ENCODE assay signal across 9 mouse cellular contexts in the genomic region with DNA sequence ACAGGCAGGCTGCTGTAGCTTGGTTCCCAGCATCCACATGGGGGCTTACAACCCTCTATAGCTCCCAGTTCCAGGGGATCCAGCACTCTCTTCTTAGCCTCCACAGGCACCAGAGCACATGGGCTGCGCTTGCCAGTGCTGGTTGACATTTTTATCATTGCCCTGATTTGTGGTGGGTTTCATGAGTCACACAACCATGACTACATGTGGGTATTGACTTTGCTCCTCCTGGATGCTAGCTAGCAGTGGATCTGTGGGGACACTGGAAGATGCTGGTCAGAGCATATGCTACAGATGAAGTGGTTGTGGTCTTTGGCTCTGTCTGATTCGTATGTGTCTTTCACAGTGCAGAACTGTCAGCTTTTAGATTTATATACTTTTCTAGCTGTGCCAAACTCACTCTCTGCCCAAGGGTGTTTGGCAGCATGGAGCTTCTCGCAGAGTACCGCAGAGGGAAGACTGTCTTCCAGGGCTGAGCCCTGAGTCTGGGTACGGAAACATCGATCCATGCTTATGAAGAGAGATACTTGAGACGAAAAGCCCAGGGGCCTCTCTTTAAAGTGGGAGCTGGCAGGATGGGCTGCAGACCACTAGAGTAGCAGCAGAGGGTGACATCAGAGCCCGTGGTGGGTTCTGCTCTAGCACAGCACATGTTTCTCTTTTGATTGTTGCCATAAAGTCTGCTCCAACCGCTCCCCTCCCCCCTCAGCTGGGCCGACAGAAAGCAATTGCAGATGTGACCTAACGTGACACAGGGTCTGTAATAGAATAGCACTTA.
DNase-seq lines count a peak whose midpoint lies in the region; ATAC-seq and TF ChIP-seq lines count a peak whose summit lies in the region.
"Had no signal": no experiment of that assay in that cellular context is flagged by ENCODE, and none has a peak within 500 bp of the region (broad histone marks: within the 10 kb centered on the region; RNA-seq: fewer than 3 reads in every experiment).

No protein-coding gene starts in this region.

- no peak overlapping the region for H3ac ChIP-seq in C2C12 (ENCODE audit: control insufficient read depth, insufficient read length, low read depth)

- H3K9ac ChIP-seq in heart, embryonic 14.5 days (ENCODE audit: low read length) = peak overlapping the region; percentile 17; the same call in 1 of the 2 replicates
- no peak overlapping the region; the same call in 1 of the 2 replicates for H3K9ac ChIP-seq in limb, embryonic 11.5 days (ENCODE audit: low read length)
- H3K9ac ChIP-seq in liver, postnatal 0 days (replicated peaks) = no peak overlapping the region
- H3K9ac ChIP-seq: liver, embryonic 14.5 days had no signal

- DNase-seq in heart, postnatal 10 days = no peak
- DNase-seq in adrenal gland, postnatal 25 days = peak; percentile 48
- peak; percentile 89 for DNase-seq in limb, embryonic 11.5 days (ENCODE audit: low spot score)
- no peak for DNase-seq in liver, postnatal 0 days
- DNase-seq in kidney, postnatal 14 days = no peak
- DNase-seq: heart, postnatal 36 days had no signal

- H3K4me1 ChIP-seq in heart, embryonic 14.5 days (ENCODE audit: control insufficient read depth in 2 of 2, insufficient read depth in 2 of 2, low read length in 2 of 2) = peaks cover 7 to 17% of the 10 kb centered on the region in 2 experiments
- peaks cover 18% of the 10 kb centered on the region for H3K4me1 ChIP-seq in limb, embryonic 11.5 days (ENCODE audit: control insufficient read depth, insufficient read depth, low read length)
- H3K4me1 ChIP-seq in liver, postnatal 0 days (ENCODE audit: insufficient read depth) = no peaks in the 10 kb centered on the region

- ATAC-seq in heart, embryonic 14.5 days (ENCODE audit: insufficient number of reproducible peaks, insufficient read depth, low FRiP score, low read depth) = no peak
- ATAC-seq in limb, embryonic 11.5 days (ENCODE audit: insufficient number of reproducible peaks, low FRiP score, low TSS enrichment, low read depth) = peak; percentile 56
- ATAC-seq in liver, postnatal 0 days = no peak

- H3K9me3 ChIP-seq in heart, embryonic 14.5 days (ENCODE audit: control insufficient read depth, low read length) = no peaks in the 10 kb centered on the region; the same call in 1 of the 2 replicates
- no peaks in the 10 kb centered on the region; the same call in 1 of the 2 replicates for H3K9me3 ChIP-seq in limb, embryonic 11.5 days (ENCODE audit: control insufficient read depth, low read length)
- H3K9me3 ChIP-seq in liver, postnatal 0 days (ENCODE audit: low read length) = no peaks in the 10 kb centered on the region

- no peak overlapping the region for H3K4me2 ChIP-seq in heart, embryonic 14.5 days (ENCODE audit: low read length)
- H3K4me2 ChIP-seq in limb, embryonic 11.5 days (ENCODE audit: low read depth, severe bottlenecking) = peak overlapping the region; percentile 26
- H3K4me2 ChIP-seq in liver, postnatal 0 days (ENCODE audit: low read depth, low read length) = no peak overlapping the region

- no peak for TF ChIP-seq EP300 in liver, postnatal 0 days (IDR thresholded peaks at IDR 0.05; ENCODE audit: low read depth)

- no peak overlapping the region for H3K4me3 ChIP-seq in heart, embryonic 14.5 days (ENCODE audit: control insufficient read depth in 1 of 2, insufficient read depth in 1 of 2, low read depth in 1 of 2, low read length in 2 of 2)
- no peak overlapping the region for H3K4me3 ChIP-seq in C2C12 (ENCODE audit: insufficient read depth, poor library complexity, severe bottlenecking)
- H3K4me3 ChIP-seq in limb, embryonic 11.5 days (ENCODE audit: low read depth, low read length) = no peak overlapping the region
- no peak overlapping the region for H3K4me3 ChIP-seq in liver, postnatal 0 days (ENCODE audit: low read depth, low read length)

- TF ChIP-seq CTCF in C2C12 (IDR thresholded peaks at IDR 0.05; ENCODE audit: control insufficient read depth, insufficient read depth, insufficient read length) = no peak
- TF ChIP-seq CTCF in liver, postnatal 0 days (IDR thresholded peaks at IDR 0.05; ENCODE audit: low read depth) = no peak

- intact Hi-C loops in heart, postnatal 10 days (cut with DNase I) = no loop called here

- H3K79me3 ChIP-seq in C2C12 (ENCODE audit: low read depth) = no peaks in the 10 kb centered on the region

- H3K79me2 ChIP-seq in C2C12 (ENCODE audit: control insufficient read depth, insufficient read depth) = no peaks in the 10 kb centered on the region

- H3K27me3 ChIP-seq in heart, embryonic 14.5 days (ENCODE audit: control insufficient read depth, insufficient read depth, low read length) = no peaks in the 10 kb centered on the region
- no peaks in the 10 kb centered on the region for H3K27me3 ChIP-seq in C2C12 (ENCODE audit: control insufficient read depth, insufficient read depth, insufficient read length)
- no peaks in the 10 kb centered on the region for H3K27me3 ChIP-seq in limb, embryonic 11.5 days (ENCODE audit: control insufficient read depth, insufficient read depth, low read length)
- H3K27me3 ChIP-seq in liver, postnatal 0 days (ENCODE audit: insufficient read depth, low read length) = no peaks in the 10 kb centered on the region

- H3K27ac ChIP-seq in heart, embryonic 14.5 days (replicated peaks in 1 of 2; ENCODE audit: control insufficient read depth in 1 of 2, insufficient read depth in 1 of 2, low read depth in 2 of 2, low read length in 2 of 2) = peak overlapping the region in 1 of 2 experiments; percentile 30; a peak in 2 of 4 replicates
- peak overlapping the region; percentile 83 for H3K27ac ChIP-seq in limb, embryonic 11.5 days (replicated peaks; ENCODE audit: low read depth, low read length)
- no peak overlapping the region for H3K27ac ChIP-seq in liver, postnatal 0 days (ENCODE audit: low read depth)
- H3K27ac ChIP-seq: liver, embryonic 14.5 days had no signal

- peaks cover 56% of the 10 kb centered on the region for H3K36me3 ChIP-seq in heart, embryonic 14.5 days (ENCODE audit: control insufficient read depth, insufficient read depth, low read length)
- H3K36me3 ChIP-seq in C2C12 (ENCODE audit: control insufficient read depth, insufficient read depth) = peaks cover 13% of the 10 kb centered on the region
- 0 out of 2 replicates have a peak, but pooled peaks cover 2% of the 10 kb centered on the region for H3K36me3 ChIP-seq in limb, embryonic 11.5 days (ENCODE audit: control insufficient read depth, insufficient read depth, low read length)
- H3K36me3 ChIP-seq in liver, postnatal 0 days (replicated peaks; ENCODE audit: insufficient read depth, low read length) = peaks cover 3% of the 10 kb centered on the region; the same call in 1 of the 2 replicates

- 47% methylated on average over 11 of the region's 11 CpGs for WGBS in heart, embryonic 14.5 days
- WGBS in limb, embryonic 11.5 days = 18% methylated on average over 11 of the region's 11 CpGs
- WGBS in liver, postnatal 0 days (ENCODE audit: insufficient replicate concordance) = 79% methylated on average over 11 of the region's 11 CpGs

TF ChIP-seq in C2C12, 6 proteins besides CTCF, POLR2A, EP300 and RAD21:
- no peak for TF ChIP-seq USF1 (IDR thresholded peaks at IDR 0.05; ENCODE audit: low read depth)
- peak; percentile 83 for TF ChIP-seq FOSL1 (IDR thresholded peaks at IDR 0.05; ENCODE audit: insufficient read depth, low read length, poor library complexity, severe bottlenecking)
- peak; percentile 56 for TF ChIP-seq MAX (IDR thresholded peaks at IDR 0.05)
- TF ChIP-seq MYOD1 (IDR thresholded peaks at IDR 0.05; ENCODE audit: control insufficient read depth, insufficient read length, low read depth) = peak; percentile 3

Comparison
In these comparisons a context has a peak if more than half of its experiments do, and no peak if none do; other contexts are left out.
1. DNase-seq: peak in adrenal gland, postnatal 25 days (single experiment) and limb, embryonic 11.5 days (single experiment); none in heart, postnatal 10 days (0 of 2), liver, postnatal 0 days (single experiment) and kidney, postnatal 14 days (single experiment).